Mouse (Mus musculus): ENCODE measurements around the gene Gm20604. TPM values are rescaled to one million over a fixed set of nuclear protein-coding genes. Genes with fewer than 3 reads are reported as not detected.

Gm20604 gene
- polyA plus RNA-seq, 1 experiment from 2014 or later = 41.1 TPM

Other genes with a start within 250 kb of the Gm20604 start
- gene Chga, start 203.7 kb downstream of the Gm20604 start, polyA plus RNA-seq (2015; fragmentation: Nextera tagmentation; extraction: Ambion mirVana) = 88.9 and 90.0 TPM in 2 replicates
- 19.7 and 20.7 TPM in 2 replicates for gene Itpk1, start 53.7 kb downstream of the Gm20604 start, polyA plus RNA-seq (2015; fragmentation: Nextera tagmentation; extraction: Ambion mirVana)
- 52.3 and 54.8 TPM in 2 replicates for gene Moap1, start 15.0 kb downstream of the Gm20604 start, polyA plus RNA-seq (2015; fragmentation: Nextera tagmentation; extraction: Ambion mirVana)
- gene Tmem251, start 14.9 kb downstream of the Gm20604 start, polyA plus RNA-seq (2015; fragmentation: Nextera tagmentation; extraction: Ambion mirVana) = 12.4 and 13.3 TPM in 2 replicates
- gene Gm28051, start 907 bp downstream of the Gm20604 start, polyA plus RNA-seq (2015; fragmentation: Nextera tagmentation; extraction: Ambion mirVana) = not detected in 2 replicates
- 55.0 and 57.9 TPM in 2 replicates for gene Gon7, start 869 bp downstream of the Gm20604 start, polyA plus RNA-seq (2015; fragmentation: Nextera tagmentation; extraction: Ambion mirVana)
- 39.0 and 41.7 TPM in 2 replicates for gene Ubr7, start 705 bp downstream of the Gm20604 start, polyA plus RNA-seq (2015; fragmentation: Nextera tagmentation; extraction: Ambion mirVana)
- gene Btbd7, start 119.8 kb upstream of the Gm20604 start, polyA plus RNA-seq (2015; fragmentation: Nextera tagmentation; extraction: Ambion mirVana) = 19.2 and 20.3 TPM in 2 replicates
- gene Cox8c, start 140.6 kb upstream of the Gm20604 start, polyA plus RNA-seq (2015; fragmentation: Nextera tagmentation; extraction: Ambion mirVana) = not detected in 2 replicates
- gene Unc79, start 190.2 kb upstream of the Gm20604 start, polyA plus RNA-seq (2015; fragmentation: Nextera tagmentation; extraction: Ambion mirVana) = 7.9 and 8.3 TPM in 2 replicates

Data from midbrain, embryonic 13.5 days (tissue).